Mouse (Mus musculus) monocyte, adult 59 days (primary cell): ENCODE measurements around the gene Inpp5e. TPM values are rescaled to one million over a fixed set of nuclear protein-coding genes. Genes with fewer than 3 reads are reported as not detected.

Experiments
- total RNA-seq, 2 experiments: library from RNA; stranded (reverse); gene quantifications; one replicate each; pipeline ENCODE4 v1.2.4; 2023

Gene Inpp5e
- 10 to 100 TPM; 18.8 to 23.6 TPM for total RNA-seq

DNA sequence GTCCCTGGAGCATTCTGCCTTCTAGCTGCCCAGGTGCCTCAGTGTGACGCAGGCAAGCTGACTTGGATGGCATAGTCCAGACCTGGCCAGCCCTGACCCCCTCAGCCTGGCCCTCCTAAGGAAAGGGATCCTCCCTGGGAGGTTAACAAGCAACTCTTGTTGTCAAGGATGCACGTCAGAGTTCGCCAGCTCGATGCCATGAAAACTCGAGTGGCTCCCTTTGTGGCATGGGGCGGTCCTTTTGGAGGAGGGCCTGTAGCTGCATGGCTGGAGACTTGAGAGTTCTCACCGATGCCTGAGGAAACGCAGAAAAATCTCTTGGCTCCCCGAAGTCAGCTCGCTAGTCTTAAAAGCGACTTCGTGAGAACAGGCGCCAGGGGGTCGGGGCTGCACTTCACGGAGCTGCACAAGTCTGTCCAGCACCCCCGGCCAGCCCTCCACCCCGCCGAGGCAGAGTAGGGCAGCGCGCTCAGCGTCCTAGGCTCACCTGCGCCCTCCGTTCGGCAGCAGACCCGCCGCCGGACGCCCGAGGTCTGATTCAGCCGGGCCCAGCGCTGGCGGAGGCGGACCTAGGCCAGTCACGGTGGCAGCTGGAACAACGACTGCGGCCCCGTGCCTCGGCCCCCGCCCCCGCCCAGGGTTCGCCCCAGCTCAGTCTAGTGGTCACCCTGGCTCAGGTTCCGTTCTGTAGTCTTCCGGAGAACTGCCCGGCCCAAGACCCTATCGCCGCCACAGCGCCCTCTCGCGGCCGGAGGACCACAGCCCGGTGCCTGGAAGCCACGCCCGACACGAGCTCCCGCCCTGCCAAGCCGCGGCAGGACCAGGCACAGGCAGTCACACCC, at the start of gene Inpp5e:
Gene Inpp5e, minus strand, starts transcription at position 689 of the 842 bp plus-strand sequence.

DNA sequence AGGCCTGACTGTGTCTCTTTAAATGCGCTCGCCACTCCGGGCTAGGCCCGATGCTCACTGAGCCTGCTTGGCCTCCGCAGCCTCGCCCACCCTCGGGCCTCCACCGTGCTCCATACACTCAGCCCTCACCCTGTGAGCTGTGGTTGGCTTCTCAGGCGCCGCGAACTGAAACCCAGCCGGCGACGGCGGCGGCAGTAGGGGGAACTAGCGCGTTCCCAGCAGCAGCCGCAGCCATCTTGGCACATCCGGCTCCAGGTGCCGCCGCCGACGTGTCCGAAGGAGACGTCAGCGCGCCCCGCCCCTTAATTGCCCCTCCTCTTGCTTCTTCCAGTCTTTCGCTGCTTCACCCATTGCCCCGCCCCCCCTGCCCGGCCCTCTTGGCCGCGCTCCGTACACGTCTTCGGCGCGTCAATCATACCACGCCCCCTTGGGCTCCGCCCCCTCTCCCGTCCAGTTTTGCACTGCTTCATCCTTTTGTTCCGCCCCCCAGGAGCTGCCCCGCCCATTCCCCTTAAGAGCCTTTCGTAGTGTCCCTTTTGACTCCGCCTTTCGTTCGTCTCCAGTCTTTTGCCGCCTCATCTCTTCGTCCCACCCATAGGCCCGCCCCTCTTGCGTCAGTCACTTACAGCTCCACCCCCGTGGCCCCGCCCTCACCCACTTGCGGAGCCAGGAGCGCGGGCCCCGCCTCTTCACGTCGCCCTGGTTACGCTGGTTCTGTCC, 36.1 kb upstream of the Inpp5e start, which contains the start of gene Sec16a:
Gene Sec16a, minus strand, starts transcription at position 271 of the 720 bp plus-strand sequence.

DNA sequence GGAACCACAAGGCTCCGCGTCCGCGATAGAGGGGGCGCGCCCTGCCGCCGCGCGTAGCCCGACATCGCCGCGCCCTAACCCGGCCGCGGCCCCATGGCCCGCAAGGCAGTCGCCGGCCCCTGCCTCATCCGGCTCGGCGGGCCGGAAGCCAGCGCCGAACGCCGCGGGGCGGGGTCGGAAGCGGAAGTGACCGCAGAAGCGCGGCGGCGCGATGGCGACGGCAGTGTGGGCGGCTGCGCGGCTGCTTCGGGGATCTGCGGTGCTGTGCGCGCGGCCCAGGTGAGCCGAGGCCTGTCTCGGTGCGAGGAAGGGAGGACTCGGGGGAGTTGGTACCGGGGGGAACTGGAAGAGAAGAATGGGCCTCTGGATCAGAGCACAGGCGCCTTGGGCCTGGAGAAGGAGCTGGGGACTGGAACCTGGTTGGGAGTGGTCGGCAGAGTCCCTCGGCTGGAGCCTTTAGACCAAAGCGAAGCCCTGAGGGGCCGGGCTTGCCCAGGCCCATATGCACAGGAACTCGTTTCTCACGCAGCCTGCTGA, 19.8 kb downstream of the Inpp5e start, which contains the start of the genes Entr1 and Pmpca:
Gene Entr1, minus strand, starts transcription at position 163 of the 537 bp plus-strand sequence.
Gene Pmpca, plus strand, starts transcription at position 186 of the 537 bp plus-strand sequence.

DNA sequence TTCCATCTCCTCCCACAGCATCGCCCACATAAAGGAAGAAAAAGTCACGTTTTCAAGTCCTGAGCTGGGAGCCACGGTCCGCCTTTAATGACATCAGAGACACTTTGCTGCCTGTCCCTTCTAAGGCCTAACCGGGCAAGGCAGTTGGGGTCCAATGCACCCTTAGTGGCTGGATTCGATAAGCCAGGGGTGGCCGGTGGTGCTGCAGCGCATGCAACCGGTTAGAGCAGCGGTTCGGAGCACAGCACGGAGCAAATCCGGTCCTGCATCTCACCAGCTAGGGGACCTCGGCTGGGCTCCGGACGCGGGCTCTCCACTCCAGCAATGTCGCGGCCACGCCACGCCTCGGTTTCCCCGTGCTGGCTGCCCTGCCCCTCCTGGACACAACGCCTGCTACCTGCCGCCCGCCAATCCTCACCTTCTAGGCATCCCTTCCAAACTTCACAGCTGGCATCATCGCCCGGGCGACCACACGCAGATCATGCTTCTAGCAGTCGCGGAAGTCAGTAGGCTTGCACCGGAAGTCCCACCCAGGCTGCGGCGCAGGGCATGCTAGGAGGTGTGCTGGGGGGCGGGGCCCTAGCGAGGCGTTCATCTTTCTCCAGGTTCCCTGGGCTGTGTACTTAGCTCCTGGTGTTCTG, 28.8 kb downstream of the Inpp5e start, which contains the start of gene Snapc4:
Gene Snapc4, minus strand, starts transcription at position 523 of the 641 bp plus-strand sequence.

DNA sequence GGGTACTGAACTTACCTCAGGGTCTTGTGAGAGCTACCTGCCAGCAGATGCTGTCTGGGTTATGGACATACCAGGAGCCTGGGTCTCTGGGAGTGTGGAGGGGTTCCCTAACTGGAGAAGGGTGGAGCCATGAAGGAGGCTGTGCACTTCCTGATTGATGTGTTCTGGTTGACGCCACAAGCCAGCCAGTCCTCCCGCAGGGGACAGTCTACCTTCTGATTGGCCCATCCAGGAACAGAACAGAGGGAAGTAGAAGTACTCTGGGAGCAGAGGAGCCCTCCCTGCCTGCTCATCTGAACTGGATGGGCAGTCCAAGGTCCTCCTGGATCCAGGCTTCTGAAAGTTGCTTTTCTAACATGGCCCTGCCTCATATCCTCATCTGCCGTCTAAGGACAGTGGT, 48.2 kb downstream of the Inpp5e start, which contains the start of gene Card9:
Gene Card9, minus strand, starts transcription at position 147 of the 400 bp plus-strand sequence.

GRCm38 (mm10) chr2:26351358-26352290, 57.4 kb downstream of the Inpp5e start, which contains the start of gene Dnlz:
Gene Dnlz (minus strand): TSS chr2:26352110.

Other genes starting within 250 kb of the Inpp5e start
- not detected for gene Lhx3, start 200.9 kb downstream of the Inpp5e start, total RNA-seq
- 1 to 10 TPM; 6.0 to 6.1 TPM for gene Qsox2, start 171.7 kb downstream of the Inpp5e start, total RNA-seq
- gene Ccdc187, start 114.6 kb downstream of the Inpp5e start, total RNA-seq: under 1 TPM in 1 of 2 experiments, not detected in 1; 0.06 TPM
- gene Gpsm1, start 93.7 kb downstream of the Inpp5e start, total RNA-seq: 10 to 100 TPM in 1 of 2 experiments, 1 to 10 TPM in 1; 7.6 to 12.1 TPM
- 1 to 10 TPM; 6.3 to 6.9 TPM for gene Dnlz, start 57.1 kb downstream of the Inpp5e start, total RNA-seq
- 100 to 1,000 TPM; 185 to 190 TPM for gene Card9, start 48.3 kb downstream of the Inpp5e start, total RNA-seq
- gene Snapc4, start 28.6 kb downstream of the Inpp5e start, total RNA-seq: 10 to 100 TPM; 48.9 to 49.5 TPM
- gene Entr1, start 19.9 kb downstream of the Inpp5e start, total RNA-seq: 100 to 1,000 TPM; 105 to 117 TPM
- gene Pmpca, start 19.9 kb downstream of the Inpp5e start, total RNA-seq: 10 to 100 TPM; 53.7 to 56.5 TPM
- 10 to 100 TPM; 61.9 to 62.1 TPM for gene Sec16a, start 36.0 kb upstream of the Inpp5e start, total RNA-seq
- 10 to 100 TPM; 67.7 to 72.1 TPM for gene Notch1, start 107.5 kb upstream of the Inpp5e start, total RNA-seq
- not detected for gene Egfl7, start 170.8 kb upstream of the Inpp5e start, total RNA-seq
- gene Gm20532, start 177.4 kb upstream of the Inpp5e start, total RNA-seq: not detected
- gene Agpat2, start 195.2 kb upstream of the Inpp5e start, total RNA-seq: 10 to 100 TPM; 26.4 to 31.7 TPM
- not detected for gene Fam69b, start 219.3 kb upstream of the Inpp5e start, total RNA-seq